Mouse (Mus musculus): ENCODE results near the gene Amhr2.

The Amhr2 gene

DNA sequence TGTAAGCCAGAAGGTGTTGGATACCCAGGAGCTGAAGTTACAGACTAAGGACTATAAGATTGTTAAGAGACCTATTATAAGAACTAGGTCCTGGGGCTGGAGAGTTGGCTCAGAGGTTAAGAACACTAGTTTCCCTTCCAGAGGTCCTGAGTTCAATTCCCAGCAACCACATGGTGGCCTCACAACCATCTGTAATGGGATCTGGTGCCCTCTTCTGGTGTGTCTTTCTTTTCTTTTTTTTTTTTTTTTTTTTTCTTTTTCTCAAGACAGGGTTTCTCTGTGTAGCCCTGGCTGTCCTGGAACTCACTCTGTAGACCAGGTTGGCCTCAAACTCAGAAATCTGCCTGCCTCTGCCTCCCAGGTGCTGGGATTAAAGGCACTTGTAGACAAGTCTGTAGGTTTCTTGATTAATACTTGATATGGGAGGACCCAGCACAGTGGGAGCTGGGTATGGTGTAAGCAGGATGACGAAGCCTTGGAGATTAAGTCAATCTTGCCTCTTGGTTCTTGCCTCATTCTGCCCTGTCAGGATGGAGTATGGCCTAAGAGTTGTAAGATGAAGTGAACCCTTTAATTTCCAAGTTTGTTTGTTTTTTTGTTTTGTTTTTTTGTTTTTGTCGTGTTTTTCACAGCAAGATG lies 21.4 kb upstream of the Amhr2 start:
- DNase-seq (ENCODE audit: low spot score in 2 of 2), result no peak

DNA sequence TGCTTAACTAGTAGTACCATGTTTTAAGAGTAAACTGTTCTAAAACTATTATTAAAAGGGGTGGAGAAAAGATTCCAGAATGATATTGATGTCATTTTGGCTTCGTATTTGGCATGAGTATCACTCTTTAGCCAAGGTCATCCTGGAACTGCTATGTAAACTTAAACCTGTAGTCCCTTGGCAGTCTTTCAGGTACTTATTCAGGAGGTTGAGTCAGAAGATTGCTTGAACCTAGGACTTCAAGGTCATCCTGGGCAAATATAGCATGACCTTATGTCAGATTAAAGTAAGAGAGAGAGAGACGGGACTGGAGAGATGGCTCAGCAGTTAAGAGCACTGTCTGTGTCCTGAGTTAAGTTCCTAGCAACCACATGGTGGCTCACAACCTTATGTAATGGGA lies 20.5 kb upstream of the Amhr2 start:
- no peak for DNase-seq (ENCODE audit: low spot score in 2 of 2)

DNA sequence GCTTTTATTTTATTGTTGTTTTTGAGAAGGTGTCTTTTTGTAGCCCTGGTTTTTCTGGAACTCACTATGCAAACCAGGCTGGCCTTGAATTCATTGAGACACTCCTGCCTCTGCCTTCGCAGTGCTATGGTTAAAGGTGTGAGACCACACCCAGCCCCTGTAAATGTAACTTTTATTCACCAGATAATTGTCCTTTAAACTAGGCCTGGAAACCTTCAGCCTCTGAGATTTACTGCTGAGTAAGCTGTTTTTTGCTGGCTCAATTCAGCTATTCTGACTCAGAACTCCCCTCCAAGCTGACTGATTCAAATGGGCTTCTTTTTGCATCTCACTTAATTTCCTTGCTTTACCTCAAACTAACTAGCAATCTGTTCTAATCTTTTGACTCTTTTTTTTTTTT lies 18.2 kb upstream of the Amhr2 start:
- no peak for DNase-seq (ENCODE audit: low spot score in 2 of 2)

DNA sequence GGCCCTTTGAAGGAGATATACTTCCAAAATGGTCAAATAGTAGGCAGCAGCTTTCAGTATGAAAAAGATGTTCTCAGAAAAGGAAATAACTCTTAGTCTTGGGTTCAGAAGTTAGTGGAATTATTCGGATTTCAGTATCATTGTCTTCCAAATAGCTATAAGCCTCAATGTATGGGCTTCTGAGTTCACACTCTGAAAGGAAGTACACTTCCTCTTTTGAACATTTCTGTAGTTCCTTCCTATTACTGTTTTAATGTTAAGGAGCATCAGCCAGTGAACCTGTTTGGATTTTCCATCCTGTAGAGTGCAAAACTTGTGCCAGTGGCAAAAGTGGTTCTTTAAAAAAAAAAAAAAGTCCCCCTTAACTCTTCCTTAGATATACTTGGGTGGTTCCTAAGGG lies 13.1 kb upstream of the Amhr2 start:
- no peak for DNase-seq (ENCODE audit: low spot score in 2 of 2)

DNA sequence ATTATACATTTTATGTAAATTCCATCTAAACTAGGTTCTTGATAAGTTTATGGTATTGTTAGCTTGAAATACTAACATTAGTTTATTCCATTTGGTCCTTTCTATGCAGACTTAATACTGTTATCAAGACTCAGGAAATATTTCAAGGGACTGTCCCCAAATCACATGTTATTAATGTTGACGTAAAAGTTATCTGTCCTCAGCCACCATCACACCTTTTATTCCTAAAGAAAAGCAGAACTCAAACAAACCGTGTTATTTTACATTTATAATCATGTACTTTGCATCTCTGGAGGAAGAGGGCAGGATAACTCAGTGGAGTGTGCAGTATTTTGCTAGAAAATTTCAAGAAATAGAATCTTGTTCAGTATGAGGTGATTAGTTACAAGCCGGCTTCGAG lies 12.0 kb upstream of the Amhr2 start:
- DNase-seq (ENCODE audit: low spot score in 2 of 2), result no peak

GRCm38 (mm10) chr15:102442490-102442889 lies 2.7 kb upstream of the Amhr2 start:
- peak; percentile 82 to 89 for DNase-seq (ENCODE audit: low spot score in 2 of 2)

GRCm38 (mm10) chr15:102446448-102446847 lies 1.3 kb downstream of the Amhr2 start:
- no peak for DNase-seq (ENCODE audit: low spot score in 2 of 2)

DNA sequence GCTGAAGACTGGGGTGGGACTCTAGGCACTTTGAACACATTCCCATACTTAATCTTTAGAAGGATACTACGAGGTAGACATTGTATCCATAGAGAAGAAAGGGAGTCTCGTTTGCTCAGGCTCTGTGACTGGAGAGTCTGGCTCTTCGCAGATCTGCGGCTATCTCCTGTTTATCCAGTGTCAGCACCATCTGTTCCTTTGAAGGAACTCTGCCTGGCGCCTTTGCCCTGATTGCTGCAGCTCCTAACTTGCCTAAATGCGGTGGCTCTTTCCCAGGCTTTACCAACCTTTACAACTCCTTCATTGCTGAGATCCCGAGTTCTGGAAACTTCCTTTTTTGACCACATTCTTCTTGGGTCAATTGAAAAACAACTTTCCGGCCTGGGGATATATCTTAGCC lies 4.2 kb downstream of the Amhr2 start:
- DNase-seq (ENCODE audit: low spot score in 2 of 2), result no peak

DNA sequence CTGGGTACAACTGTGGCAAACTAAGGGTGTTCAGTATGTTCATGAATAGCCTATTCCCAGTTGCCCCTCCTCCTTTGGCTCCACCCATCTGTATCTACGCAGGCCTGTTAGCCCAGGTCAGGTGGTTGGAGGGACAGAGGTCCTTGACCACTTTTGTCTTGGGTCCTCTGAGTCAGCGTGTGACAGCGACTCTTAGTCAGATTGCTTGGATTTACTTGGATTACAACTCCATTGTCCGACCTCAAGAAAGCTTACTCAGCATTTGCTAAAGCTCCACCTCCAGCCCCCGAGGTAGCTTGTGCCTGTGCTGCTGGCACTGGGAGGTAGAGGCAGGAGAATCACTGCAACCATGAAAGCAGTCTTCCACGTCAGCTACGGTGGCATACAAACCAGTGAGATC lies 5.8 kb downstream of the Amhr2 start:
- DNase-seq (ENCODE audit: low spot score in 2 of 2), result no peak

DNA sequence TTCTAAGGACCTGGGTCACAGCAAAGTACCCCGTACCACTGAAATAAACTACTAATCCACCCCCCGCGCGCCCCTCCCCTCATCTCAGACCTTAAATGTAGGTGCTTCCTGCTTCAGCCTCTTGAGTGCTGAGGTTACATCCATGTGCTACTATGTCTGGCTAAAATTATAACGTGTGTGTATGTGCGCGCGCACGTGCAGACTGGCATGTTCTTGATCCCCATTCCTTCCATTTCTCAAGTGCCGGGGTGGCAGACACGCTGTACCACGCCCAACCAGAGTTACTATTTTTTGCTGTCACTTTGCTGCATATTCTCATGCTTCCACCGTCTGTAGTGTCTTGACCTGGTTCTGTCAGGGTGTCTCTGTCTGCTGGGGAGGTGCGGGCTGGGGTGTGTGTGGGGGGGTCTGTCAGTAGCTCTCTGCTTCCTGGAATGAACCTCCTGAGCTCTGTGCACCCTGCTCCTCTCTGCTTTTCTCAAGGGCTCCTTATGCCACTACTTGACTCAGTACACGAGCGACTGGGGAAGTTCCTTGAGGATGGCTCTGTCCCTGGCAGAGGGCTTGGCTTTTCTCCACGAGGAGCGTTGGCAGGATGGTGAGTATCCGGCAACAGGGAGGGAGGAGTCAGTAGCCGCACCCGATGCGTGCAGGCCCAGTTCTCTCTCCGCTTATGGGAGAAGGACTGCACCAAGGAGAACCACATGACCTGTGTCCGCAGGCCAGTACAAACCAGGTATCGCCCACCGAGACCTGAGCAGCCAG lies 6.7 kb downstream of the Amhr2 start:
- no peak for DNase-seq (ENCODE audit: low spot score in 2 of 2)

DNA sequence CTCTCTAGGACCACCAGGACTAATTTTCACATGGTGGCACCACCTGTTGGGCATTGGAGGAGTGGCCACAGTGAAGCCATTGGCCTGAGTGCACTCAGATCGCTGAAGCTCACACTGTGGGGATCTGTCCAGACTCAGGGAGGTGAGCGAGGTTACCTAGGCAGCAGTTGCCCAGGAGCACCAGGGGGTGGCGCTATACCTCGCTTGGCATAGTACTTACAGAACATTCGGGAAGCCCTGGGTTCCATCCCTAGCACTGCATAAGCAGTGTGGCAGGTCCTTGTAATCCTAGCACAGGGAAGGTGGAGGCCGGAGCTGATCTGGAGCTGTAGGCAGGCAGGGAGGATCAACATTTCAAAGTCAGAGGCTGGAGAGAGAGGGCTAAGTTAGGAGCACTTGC lies 10.8 kb downstream of the Amhr2 start:
- no peak for DNase-seq (ENCODE audit: low spot score in 2 of 2)

GRCm38 (mm10) chr15:102458050-102458736 lies 13.0 kb downstream of the Amhr2 start:
- no peak for DNase-seq (ENCODE audit: low spot score in 2 of 2)

DNA sequence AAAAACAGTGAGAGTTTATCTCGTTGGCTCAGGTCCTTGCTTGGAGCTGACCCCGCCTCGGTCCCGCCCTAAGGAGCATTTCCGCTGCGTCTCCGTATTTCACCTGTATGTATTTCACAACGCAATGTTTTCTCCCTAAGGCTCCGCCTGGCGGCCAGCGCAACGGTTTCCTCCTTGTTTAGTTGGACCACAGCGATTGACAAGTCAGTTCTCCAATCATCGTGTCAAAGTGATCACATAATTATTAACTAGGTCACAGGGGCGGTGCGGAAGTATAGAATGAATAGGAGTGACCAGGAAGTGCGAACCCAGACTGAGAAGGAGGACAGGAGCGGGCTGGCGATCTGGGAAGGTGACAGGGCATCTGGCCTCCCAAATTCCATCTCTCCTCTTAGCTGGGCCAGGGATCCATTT lies 13.7 kb downstream of the Amhr2 start, which contains the start of gene Prr13:
TSS of gene Prr13 (plus strand) at position 125 of the 414 bp plus-strand sequence.
- peak; percentile 75 to 83 for DNase-seq (ENCODE audit: low spot score in 2 of 2)

DNA sequence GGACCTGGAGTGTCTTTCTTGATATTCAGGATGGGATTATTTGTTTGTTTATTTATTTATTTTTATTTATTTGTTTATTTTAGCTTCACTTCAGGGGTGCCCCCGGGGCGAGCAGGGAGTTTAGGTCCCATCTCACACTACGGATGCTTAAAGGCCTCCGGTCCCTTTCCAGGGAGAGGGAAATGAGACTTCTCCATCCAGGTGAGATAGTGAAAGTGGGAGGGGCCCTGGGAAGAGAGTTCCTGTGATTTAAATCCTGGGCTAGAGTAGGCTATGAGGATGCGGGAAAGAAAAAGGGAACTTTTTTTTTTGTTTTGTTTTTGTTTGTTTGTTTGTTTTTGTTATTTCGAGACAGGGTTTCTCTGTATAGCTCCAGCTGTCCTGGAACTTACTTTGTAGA lies 14.2 kb downstream of the Amhr2 start:
- no peak for DNase-seq (ENCODE audit: low spot score in 2 of 2)

DNA sequence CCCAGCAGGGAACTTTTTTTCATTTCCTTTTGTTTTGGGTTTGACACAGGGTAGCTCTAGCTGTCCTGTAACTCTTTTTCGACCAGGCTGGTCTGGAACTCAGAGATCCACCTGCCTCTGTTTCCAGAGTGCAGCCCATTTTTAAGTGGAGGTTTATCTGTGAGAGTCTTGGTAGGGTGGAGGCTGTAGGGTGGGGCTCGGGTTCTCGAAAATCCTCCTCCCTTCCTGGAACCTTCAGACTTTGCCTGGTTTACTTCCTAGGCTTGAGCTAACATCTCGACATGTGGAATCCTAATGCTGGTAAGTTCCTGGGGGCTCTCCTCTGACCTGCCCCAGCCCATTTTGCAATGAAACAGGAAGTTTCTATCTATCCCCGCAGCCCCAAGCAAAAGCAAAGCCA lies 14.7 kb downstream of the Amhr2 start:
- DNase-seq (ENCODE audit: low spot score in 2 of 2), result no peak

DNA sequence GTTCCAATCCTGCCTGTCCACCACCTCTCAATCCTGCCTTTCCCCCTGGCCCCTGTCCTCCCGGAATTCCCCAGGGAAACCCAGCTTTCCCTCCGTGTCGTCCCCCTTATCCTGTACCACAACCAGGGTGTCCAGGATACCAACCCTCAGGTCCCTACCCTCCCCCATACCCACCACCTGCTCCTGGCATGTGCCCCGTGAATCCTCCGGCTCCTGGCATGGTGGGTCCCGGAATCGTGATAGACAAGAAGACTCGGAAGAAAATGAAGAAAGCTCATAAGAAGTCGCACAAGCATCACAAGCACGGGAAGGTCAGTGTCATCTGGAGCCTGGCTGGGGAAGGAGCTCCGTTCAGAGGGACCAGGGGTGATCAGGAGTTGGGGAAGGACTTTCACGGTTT lies 15.2 kb downstream of the Amhr2 start:
- DNase-seq (ENCODE audit: low spot score in 2 of 2), result no peak

DNA sequence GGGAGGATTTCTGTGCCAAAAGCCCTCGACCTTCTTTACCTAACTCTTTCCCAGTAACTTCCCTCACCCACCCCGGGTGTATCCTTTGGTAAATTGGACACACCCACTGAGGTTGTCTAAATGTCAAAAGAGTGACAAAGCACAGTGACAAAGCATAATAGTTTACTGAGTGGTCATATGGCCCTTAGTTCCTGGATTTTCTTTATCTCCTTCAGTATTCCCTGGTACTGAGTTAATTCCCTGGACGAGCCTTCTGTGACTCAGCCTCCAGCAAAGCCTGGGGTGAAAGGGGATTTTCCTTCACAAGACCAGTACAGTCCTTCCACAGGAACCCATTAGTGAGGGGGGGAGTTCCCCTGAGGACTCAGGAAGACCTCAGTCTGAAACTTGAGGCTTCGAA lies 15.8 kb downstream of the Amhr2 start:
- DNase-seq (ENCODE audit: low spot score in 2 of 2), result no peak

GRCm38 (mm10) chr15:102461430-102462075 lies 16.4 kb downstream of the Amhr2 start:
- DNase-seq (ENCODE audit: low spot score in 2 of 2), result no peak

GRCm38 (mm10) chr15:102463666-102464065 lies 18.5 kb downstream of the Amhr2 start:
- no peak for DNase-seq (ENCODE audit: low spot score in 2 of 2)

- no peak for DNase-seq (ENCODE audit: low spot score in 2 of 2)
These were observed 23.7 kb downstream of the Amhr2 start for GRCm38 (mm10) chr15:102468675-102469370.

DNA sequence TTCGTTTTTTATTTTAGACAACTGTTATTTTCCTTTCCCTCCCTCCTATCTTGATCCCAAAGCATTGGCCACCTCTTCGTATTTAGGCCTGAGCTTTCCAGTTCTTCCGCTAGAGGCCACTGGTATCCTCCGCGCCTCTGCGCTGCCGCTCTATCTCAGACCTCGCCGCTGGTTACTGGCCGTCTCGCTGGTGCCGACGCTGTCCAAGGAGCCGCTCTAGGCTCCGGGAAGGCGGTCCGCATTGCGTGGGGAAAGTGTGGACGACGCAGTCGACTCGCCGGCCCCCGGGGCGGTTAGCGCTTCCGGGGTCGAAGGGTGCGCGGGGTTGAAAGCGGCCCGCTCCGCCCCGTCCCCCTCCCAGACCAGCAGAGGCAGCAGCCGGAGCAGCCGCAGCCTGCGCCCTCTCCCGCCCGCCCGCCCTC lies 25.0 kb downstream of the Amhr2 start, which contains the start of gene Pcbp2:
TSS of gene Pcbp2 (plus strand) at position 357 of the 422 bp plus-strand sequence.
- DNase-seq (ENCODE audit: low spot score in 2 of 2), result peak; percentile 85 to 89

Data from frontal cortex, postnatal 25 days (tissue).